Mouse (Mus musculus): Measurements from ENCODE around the gene Mtor.

Gene Mtor
- long read RNA-seq, experiment 1, partial matches to known transcripts = 8 of 10 reads
- long read RNA-seq, experiment 1, other reads (novel, unspliced or antisense) = 0 of 10 reads
- long read RNA-seq, experiment 2, partial matches to known transcripts = 8 of 13 reads
- long read RNA-seq, experiment 2, other reads (novel, unspliced or antisense) = 3 of 13 reads

DNA sequence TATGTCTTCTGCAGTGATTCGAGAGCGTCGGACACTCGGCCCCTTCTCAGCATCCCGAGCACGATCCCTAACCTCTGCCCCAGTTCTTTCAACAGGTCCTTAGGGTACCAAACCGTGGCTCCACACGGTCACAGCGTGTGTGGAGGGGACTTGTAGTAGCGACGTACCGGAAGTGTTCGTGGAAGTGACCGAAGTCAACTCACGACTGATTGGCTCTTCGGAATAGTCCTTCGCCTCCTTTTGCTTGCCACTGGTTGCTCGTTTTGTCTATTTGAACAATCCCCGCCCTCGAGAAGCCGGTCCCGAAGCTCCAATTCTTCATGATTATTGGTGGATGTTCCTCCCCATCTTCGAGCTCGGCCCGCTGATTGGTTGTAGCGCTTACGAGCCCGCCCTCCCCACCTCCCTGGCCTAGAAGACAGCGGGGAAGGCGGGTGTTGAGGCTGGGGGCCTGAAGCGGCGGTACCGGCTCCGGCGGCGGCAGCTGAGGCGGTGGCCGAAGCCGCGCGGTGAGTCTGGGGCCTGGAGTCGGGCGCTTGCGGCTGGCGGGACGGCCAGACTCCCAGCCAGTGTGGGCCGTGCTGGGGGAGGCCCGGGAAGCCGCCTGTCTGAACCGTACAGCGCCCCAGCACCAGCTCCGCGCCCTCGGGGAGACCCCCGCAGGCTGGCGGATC lies at the start of gene Mtor:
Mtor (plus strand) TSS at position 433 of the 674 bp plus-strand sequence.
- intact Hi-C loops (cut with DNase I) = no loop called here

DNA sequence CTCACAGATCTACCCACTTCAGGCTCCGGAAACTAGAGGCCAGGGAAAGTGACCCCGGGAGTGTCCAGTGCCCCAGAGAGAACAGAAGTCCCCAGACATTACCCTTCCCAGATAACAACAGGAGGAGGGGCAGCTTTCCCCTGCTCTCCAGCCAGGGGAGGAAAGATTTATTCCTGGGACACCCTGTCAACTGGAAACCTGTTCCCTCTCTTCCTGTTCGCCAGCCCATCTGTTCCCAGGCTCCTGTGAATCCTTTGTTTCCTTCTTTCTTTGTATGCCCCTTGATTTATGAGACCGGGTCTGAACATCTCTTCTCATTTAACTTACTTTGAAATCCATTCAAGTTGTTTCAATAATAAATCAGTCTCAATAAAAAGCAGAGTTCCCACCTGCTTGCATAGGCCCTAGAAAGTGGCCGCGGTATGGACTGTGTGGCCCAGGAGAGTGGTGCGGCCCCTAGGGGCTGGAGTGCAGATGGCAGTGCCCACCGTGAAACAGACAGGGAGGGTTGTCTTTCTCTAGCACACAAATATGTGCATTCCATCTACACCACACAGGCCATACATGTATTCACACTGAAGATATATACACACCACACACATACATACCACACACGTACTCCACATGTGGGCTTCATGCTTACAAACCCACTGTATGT lies 48.8 kb upstream of the Mtor start:
- intact Hi-C loops (cut with DNase I) = loop anchor here (10.0 kb wide), 1 partner anchor 205 kb away; no protein-coding TSS in a partner anchor

DNA sequence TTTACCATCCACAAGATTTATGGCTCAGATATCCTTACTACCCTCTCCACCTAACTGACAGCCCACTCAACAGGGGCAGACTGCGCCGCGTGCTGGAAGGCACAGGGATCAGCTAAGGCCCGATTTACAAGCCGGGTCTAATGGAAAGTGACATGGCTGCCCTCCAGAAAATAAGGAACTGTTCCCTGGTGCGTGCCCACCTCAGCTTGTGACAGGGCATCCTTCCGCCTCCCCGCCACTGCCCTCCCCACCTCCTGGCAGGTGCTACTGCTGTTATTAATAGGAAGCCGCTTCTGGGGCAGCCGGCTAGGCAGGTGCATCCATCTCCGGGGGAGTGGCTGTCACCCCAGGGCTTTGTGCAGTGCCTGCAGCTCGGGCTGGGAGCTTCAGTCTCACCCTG lies 45.0 kb upstream of the Mtor start:
- intact Hi-C loops (cut with DNase I) = loop anchor here (10.0 kb wide), 1 partner anchor 209 kb away; no protein-coding TSS in a partner anchor

DNA sequence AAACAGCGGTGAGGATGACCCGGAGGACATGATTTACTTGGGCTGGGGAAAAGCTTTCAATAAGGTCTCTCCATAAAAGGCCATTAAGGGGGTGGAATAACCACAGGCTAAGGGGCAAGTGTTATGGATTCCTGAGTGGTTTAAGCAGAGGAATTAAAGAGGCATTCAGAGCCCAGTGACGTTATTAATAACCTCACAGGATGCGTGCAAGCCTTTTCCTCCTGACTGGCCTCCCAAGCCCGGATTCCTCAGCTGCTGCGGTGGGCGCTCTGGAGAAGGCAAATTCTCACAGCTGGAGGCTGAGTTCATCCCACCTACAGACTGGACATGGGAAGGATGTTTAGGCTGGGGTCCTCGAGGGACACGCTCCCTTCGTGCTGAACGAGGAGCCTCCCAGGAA lies 43.7 kb upstream of the Mtor start:
- intact Hi-C loops (cut with DNase I) = loop anchor here (10.0 kb wide), 1 partner anchor 210 kb away; no protein-coding TSS in a partner anchor

DNA sequence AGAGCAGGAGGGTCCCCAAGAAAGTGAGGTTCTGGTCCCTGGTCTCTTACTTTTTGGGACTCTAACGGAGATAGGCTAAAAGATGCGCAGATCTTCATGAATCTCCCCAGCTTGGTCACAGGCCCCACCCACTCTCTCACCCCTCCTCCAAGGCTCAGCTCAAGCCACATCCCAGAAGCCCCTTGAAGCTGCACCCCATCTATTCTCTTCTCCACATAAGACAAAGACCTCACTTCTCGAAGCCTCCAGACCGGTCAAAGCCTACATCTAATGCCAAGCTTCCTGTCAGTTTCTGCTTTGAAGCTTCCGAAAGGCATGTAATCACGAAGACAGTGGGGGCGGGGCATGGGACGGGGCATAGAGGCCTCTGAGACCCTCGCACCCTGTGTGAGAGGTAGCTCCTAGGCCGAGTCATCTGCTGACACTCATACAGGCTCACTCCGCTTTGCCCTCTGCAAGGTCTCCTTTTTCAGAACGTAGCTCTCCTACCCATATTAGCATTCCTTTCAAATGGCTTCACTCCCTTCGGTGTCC lies 43.1 kb upstream of the Mtor start:
- intact Hi-C loops (cut with DNase I) = loop anchor here (10.0 kb wide), 1 partner anchor 211 kb away; no protein-coding TSS in a partner anchor

DNA sequence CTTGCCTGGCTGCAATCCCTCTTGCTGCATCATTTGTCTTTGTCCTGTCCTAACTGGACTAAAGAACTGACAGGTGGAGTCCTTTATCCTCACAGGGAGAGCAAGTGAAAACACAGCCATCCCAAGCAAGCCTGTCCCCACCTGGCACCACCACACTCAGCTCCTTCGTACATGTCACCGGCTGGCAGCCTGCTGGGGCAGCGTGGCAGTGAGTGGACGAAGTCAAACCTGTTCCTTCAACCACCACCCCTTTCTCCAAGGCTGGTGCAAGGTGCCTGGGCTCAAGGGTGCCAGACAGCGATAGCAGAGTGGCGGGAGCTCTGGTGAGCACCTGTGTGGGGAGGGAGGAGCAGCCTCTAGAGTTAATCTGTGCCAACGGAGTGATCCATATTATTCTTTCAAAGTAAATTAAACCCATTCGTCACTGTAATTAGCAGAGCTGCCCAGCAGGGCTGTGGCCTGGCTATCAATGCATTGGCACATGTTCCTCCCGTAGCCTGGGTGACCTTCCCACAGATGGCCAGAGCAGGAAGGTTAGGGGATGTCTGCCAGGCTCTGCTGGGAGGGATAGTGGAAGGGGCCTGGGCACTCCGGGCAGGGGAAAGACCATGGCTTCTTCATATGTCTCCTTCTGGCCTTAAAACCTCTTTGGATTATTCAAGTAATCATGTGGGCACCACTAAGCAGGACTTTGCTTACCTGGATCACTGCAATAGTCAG lies 40.0 kb upstream of the Mtor start:
- intact Hi-C loops (cut with DNase I) = loop anchor here (10.0 kb wide), 1 partner anchor 214 kb away; no protein-coding TSS in a partner anchor

DNA sequence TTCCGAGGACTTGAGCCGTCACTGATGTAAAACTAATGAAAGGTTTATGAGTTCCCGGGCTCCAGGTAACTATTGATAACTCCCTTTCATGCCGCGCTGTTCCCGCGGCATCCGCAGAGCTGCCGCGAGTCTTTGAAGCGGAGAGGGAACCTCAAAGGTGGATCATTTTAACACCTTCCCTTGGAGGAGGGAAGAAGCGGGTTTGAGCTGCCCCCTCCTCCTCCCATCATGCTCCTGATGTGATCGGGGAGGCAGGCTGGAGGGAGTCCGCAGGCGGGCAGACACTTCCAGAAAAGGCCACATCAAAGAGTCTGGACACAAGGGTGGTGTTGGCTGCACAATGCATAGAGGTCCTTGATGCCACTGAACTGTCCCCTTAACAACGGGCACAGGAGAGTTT lies 32.8 kb upstream of the Mtor start:
- intact Hi-C loops (cut with DNase I) = no loop called here

DNA sequence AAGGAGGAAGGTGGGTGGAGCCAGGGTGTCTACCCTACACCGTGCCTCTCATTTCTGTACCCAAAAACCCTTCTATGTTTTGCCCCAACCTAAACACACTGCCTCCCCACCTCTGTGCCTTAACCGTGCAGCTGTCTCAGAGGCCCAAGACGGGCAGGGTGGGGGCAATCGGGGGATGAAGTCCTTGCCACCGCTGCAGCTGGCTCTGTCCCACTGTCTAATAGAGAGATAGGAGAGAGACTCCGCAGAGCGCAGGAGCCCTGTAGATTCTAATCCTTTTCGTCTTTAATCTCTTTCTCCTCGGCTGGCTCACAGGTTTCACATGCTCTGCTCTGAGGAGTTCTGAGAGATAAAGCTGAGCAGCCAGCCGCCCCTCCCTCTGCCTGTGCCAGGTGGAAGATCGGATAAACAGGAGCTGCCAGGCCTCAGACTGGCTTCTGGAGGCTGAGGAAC lies 31.3 kb upstream of the Mtor start:
- intact Hi-C loops (cut with DNase I) = no loop called here

DNA sequence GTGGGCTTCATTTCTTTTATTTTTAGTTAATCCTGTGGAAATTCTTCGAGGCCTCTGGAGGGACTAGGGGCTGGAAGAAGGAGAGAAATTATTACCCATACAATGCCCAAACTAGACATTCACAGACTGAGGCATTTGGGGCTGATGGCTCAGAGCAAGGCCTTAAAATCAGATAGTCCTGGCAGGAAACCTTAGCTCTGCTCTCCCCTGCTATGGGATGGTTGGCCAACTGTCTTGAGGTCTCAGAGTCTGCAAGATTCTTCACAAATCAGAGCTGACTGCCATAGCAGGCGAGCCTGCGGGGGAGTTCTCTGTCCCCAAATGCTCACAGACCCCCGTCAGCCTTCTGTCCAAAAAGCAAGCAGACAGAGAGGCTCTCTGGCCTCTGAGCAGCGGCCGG lies 30.9 kb upstream of the Mtor start:
- intact Hi-C loops (cut with DNase I) = no loop called here

DNA sequence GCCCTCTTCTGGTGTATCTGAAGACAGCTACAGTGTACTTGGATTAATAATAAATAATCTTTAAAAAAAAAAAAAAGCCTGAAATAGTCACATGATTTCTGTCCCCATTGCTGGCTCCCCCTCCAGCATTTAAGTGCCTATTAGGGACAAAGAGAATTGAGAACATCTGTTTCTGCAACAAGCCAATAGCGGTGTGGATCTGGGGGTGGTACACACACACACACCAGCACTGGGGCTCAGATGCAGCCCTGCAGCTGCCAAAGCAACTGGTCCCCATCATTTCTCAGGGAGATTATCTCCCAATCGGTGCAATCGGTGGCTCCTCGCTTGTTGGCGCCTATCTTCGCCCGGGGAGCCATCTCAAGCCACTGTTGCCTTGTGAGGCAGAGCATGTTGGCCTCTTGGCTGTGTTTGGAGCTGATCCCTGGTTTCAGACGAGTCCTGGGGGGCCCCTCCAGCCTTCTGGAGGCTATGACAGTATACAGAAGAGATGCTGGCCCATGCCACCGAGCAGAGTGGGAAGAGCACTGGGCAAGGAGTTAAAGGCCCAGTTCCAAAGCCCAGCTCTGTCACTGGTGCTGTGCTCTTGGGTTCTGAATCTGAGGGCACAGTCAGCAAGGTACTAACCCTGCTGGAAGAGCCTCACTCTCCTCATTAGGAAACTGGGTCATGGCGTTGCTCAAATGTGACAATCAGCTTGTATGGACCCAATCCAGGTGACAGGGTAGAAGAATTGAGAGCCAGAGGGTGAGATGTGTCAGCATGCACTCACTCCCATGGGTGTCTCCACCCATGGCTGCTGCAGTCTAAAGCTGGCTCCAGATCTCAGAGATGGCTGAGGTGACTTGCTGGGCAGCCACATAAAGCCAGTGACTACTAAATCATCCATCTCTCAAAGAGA lies 21.2 kb upstream of the Mtor start:
- intact Hi-C loops (cut with DNase I) = loop anchor here (5.0 kb wide), 1 partner anchor 140 kb away; the partner anchor contains the start of gene Disp3

DNA sequence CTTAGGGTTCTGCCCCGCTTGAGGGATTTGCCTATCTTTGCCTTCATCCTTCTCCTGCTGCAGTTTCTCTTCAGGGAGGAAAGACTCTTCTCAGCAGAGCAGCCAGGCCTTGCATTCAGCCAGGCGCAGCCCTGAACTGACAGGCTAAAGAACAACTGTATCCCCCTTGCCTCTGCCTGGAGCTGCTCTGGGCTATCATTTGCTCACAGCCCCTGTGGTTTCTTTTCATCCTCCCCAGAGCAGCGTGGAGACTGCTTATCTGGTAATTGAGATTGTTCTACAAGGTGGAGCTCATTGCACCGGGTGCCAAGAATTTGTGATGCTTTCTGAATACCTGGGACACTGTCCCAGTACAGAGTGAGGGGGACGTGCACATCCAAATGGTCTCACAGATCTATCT lies 19.9 kb upstream of the Mtor start:
- intact Hi-C loops (cut with DNase I) = loop anchor here (5.0 kb wide), 1 partner anchor 141 kb away; the partner anchor contains the start of gene Disp3

DNA sequence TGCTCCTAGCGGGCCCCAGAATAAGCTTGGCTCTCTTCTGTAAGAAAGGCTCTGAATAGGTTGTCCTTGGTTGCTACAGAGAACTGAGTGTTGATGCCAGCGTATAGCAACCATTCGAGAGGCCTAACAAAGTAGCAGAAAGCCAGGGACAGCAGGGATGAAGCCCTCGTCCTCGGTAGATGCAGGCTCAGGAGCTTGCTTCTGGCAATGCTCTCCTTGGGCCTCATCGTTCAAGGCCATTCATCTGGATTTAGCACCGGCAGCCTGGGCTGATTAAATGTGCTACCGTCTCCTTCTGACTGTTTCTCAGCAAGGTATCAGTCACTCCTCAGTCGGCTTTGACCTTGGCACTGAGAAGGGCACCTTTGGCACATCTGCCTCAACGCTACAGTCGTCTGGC lies 19.3 kb upstream of the Mtor start:
- intact Hi-C loops (cut with DNase I) = loop anchor here (5.0 kb wide), 1 partner anchor 142 kb away; the partner anchor contains the start of gene Disp3

DNA sequence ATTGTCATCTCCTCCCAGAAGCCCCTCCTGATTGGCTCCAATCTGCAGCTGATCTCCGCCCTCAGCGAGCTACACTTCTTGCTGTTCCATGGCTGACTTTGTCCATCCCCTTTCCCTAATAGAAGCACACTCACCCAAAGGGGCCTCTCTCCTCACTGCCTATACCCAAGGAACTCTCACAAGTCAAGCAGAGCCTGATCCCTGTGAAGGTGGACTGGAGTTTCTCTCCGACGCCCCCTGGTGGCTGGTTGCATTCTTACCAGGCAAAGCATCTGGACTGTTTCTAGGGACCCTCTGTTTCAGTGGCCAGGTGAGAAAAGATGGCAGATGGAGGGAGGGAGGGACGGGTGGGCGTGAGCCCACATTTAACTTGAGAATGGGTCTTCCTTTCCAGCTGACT lies 18.7 kb upstream of the Mtor start:
- intact Hi-C loops (cut with DNase I) = loop anchor here (5.0 kb wide), 2 partner anchors 142 to 317 kb away; partner anchors contain the start of gene Disp3

DNA sequence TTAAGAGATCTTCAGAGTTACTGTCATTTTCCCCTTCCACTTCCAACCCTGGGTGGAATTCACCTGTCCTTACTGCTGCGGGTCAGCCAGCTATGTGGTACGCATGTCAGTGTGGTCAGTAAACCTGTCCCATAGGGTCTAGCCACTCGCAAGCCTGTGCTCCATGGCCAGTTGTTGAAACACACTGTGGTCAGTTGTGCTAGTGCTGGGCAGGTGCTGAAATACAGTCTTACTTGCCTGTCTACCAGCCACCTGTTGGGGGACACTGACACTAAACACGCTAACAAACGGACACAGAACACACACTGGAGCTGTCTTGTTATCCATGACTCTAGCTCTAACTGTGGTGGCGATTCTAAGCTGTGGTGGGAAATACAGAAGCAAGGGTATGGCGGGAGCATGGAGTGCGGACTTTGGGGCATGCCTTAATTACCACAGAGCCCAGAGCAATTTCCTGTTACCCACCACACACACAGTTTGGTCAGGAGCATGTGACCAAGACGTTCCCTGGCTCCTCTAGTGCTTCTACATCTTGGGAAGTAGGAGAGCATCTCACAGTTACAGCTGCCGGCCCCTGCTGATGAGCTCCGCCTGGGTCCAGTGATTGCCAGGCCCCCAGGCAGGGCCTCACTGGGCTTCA lies 17.4 kb upstream of the Mtor start:
- intact Hi-C loops (cut with DNase I) = loop anchor here (5.0 kb wide), 1 partner anchor 319 kb away; no protein-coding TSS in a partner anchor

DNA sequence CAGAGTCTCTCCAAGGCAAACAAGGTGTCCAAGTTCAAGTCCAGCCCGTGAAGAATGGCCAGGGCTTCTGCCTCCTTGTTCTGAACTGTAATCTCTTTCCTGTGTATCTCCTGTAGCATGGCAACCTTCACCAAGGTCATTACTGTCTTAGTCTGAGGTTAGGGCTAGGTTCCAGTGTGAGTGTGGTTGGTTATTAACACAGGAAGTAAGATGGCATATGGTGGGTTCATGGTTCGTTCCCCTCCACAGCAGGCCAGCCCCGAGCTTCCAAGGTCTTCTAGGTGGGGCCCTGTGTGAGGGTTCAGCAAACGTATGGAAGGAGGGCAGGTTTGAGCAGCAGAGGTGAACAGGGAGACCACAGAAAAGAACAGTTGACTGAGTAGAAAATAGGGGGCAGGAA lies 15.9 kb upstream of the Mtor start:
- intact Hi-C loops (cut with DNase I) = loop anchor here (5.0 kb wide), 1 partner anchor 320 kb away; no protein-coding TSS in a partner anchor

DNA sequence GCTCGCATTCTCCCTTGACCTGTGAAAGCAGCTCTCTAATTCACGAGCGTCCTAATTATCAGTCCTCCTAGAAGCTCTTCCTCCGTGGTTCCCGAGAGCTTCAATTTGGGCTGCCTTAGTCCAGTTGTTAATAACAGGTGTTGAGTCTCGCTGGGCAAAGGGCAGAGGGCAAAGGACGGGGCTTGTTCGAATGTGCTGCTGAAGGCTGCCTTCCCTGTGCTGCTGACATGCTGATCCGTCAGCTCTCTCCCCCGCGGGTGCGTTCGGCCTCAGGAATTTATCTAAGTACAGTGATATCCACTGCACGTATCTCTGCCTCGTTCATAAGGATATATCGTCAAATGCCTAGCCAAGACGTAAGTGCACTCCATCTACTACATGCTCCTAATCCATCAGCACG lies 15.1 kb upstream of the Mtor start:
- intact Hi-C loops (cut with DNase I) = loop anchor here (5.0 kb wide), 1 partner anchor 321 kb away; no protein-coding TSS in a partner anchor

DNA sequence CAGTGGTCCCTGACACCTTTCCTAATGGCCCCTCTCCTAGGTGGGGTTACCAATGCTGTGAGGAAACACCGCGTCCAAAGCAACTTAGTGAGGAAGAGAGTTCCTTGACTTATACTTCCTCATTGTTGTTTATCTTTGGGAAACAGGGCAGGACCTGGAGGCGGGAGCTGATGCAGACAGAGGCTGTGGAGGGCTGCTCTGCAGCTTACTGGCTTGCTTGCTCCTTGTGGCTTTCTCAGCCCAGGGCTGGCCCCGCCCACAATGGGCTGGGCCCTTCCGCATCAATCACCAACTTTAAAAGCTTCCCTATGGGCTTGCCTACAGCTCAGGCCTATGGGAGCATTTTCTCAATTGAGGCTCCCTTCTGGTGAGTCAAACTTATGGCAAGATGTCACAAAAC lies 14.6 kb upstream of the Mtor start:
- intact Hi-C loops (cut with DNase I) = loop anchor here (2.0 to 5.0 kb wide), 2 partner anchors 263 to 322 kb away; no protein-coding TSS in a partner anchor

DNA sequence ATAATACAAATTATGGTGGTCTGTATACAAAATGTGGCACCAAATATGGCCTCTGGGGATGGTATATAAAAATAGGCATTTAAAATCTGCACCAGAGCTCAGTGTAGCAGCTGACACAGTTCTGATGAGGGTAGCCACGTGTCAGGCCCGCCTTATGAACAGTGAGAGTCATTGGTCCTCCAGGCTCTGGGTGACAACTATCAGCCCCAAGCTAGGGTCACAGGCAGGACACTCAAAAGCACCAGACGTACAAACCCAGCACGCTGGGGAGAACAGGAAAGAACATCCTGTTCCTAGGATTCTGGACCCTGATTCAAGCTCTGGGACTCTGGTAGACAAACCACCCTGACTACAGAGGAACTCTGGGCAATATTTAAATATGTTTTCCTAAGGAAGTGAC lies 13.9 kb upstream of the Mtor start:
- intact Hi-C loops (cut with DNase I) = loop anchor here (2.0 to 5.0 kb wide), 2 partner anchors 264 to 322 kb away; no protein-coding TSS in a partner anchor

DNA sequence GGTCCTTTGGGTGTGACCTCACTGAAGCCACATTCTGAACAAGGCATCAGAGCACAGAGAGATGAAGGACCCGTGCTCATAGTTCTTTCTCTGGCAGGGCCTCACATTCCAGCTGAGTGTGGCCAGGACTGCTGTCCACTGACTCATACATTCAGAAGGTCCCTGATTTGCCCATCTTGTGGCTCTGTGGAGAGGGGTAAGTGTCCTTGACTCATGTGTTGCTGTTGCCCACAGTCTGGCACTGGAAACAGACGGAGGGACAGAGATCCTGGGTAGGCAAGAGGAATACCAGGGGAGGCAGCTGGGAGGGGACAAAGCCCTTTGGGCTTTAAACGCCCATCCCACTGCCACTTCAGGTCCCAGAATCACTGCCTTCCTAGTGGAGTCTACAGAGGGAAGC lies 13.3 kb upstream of the Mtor start:
- intact Hi-C loops (cut with DNase I) = loop anchor here (2.0 kb wide), 1 partner anchor 264 kb away; no protein-coding TSS in a partner anchor
